Mouse (Mus musculus) megakaryocyte, embryonic 14.5 days (primary cell): ENCODE measurements around the gene Cnksr1. TPM values are rescaled to one million over a fixed set of nuclear protein-coding genes. Genes with fewer than 3 reads are reported as not detected.
A peak's percentile ranks its signal among the peaks of the same experiment; 100 is the strongest.

Experiments used
- H3K27me3 ChIP-seq: replicated peaks from 2 replicates; pipeline ENCODE3; 2012; ENCODE audit warnings: inconsistent platforms
- H3K36me3 ChIP-seq: replicated peaks from 2 replicates; pipeline ENCODE3; 2012; ENCODE audit warnings: low read length, inconsistent platforms, mixed read lengths
- H3K4me1 ChIP-seq: 2 replicates; pipeline ENCODE4 v1.6.1; 2012; ENCODE audit warnings: inconsistent platforms
- H3K4me3 ChIP-seq: replicated peaks from 2 replicates; pipeline ENCODE3; 2012; ENCODE audit warnings: moderate library complexity, mild to moderate bottlenecking, inconsistent platforms
- H3K9me3 ChIP-seq: 2 replicates; pipeline ENCODE4 v1.6.1; 2012; ENCODE audit warnings: inconsistent platforms
- FLI1 ChIP-seq: IDR thresholded peaks from 2 replicates; pipeline ENCODE4 v1.6.1; 2012; ENCODE audit warnings: low read length, inconsistent platforms, mixed read lengths
- GATA1 ChIP-seq: IDR thresholded peaks from 3 replicates; pipeline ENCODE4 v1.6.1; 2012; ENCODE audit warnings: mixed read lengths, low read length, inconsistent platforms, borderline replicate concordance
- polyA plus RNA-seq: library from polyadenylated mRNA; stranded (reverse); fragments of >175 nt; gene quantifications from 2 replicates; pipeline ENCODE4 v1.2.3, GENCODE M21; 2012; ENCODE audit warnings: low replicate concordance; ENCODE audit not compliant: insufficient read depth

Cnksr1 gene
- polyA plus RNA-seq, 1 experiment = not detected

DNA sequence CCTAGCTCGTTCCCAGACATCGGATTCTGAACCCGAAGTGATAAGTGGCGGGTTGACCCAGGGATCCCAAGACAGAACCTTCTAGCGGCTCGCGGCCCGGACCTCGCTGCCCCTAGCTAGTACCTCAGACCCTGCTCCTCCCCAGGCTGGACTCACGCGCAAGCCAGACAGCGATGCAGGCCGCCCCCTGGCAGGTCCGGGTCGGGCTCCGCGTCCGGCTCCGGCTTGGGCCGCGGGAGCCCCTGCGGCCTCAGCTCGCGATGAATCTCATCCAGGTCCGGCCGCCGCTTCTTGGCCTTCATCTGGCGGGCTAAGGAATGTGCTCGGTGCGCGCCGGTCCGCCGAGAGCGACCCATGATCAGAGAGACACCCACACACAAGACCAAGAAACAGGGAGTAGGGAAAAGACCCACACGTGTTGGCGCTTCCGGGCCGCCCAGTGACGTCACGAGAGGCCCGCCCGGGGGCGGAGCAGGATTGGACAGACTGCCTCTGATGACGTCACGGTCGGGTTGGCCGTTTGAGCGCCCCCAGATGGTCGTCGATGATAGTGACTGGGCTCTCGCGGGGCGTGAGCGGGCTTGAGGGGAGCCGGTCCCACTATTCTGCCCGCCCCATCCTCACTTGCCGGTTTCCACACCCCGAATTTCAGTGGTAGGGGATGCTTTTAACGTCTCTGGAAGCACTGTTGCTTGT, 7.1 kb upstream of the Cnksr1 start, which contains the start of gene Zfp593:
TSS of gene Zfp593 (minus strand) at position 445 of the 696 bp plus-strand sequence.
- Histone ChIP-seq H3K36me3 (peaks cover 9% of the 10 kb centered on the region), H3K27me3 (peaks cover 43% of the 10 kb centered on the region), H3K4me3 (peak within 1 kb of the TSS; percentile 94), H3K4me1 (peaks cover 34% of the 10 kb centered on the region), H3K9me3 (no peaks in the 10 kb centered on the region)
- TF ChIP-seq FLI1 = no peak
- no peak for TF ChIP-seq GATA1

DNA sequence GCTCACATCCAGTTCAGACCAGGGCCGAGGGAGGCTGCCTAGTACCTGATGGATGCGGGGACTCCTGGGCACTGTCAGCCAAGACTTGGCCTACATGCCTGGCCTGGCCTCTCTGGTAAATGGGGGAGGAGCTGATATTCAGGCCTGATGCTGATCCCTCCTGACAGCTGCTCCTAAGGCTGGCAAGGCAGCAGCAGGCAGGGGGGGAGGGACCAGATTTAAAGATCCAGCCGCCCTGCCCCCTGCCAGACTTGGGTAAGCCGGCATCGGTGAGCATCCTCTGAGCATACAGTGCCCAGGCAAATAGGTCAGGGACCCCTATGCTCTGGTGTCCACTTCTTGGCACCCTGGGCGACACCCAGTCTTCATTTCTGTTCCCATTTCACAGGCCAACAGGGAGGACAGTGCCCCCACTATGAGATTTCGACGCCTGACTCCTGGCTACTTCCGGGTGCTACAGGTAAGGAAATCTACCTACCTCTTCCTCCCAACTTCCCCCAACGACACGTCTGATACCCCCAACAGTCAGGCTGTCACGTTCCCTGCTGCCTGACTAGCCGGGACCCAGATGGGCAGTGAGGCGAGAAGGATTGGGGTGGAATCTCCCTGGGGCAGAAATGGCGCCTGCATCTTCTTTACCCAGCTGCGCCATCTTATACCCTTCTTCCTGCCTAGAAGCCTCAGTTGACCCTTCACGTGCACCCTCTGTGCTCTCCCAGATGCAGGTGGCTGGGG, 5.5 kb upstream of the Cnksr1 start, which contains the start of gene E130218I03Rik:
TSS of gene E130218I03Rik (plus strand) at position 147 of the 735 bp plus-strand sequence.
- Histone ChIP-seq H3K9me3 (no peaks in the 10 kb centered on the region), H3K27me3 (peaks cover 31% of the 10 kb centered on the region), H3K4me1 (peaks cover 24% of the 10 kb centered on the region), H3K4me3 (peak within 1 kb of the TSS; percentile 94), H3K36me3 (peaks cover 9% of the 10 kb centered on the region)
- no peak for TF ChIP-seq GATA1
- TF ChIP-seq FLI1 = no peak

DNA sequence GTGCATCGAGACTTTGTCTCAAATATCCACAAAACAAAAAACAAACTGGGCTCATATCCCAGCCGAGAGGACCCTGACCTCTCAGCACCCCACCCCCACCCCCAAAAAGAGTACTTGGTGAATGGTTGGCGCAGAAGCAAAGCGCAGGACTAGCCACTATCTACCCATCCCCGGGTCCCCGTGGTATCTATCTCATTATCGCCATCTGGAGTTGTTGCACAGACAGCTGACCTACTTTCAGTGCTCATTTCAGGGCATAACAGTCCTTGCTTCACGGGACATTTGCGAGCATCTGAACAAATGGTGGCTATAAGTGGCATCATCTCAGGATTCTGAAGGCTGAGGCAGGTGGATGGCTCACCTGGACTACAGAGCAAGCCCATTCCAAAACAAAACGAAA, 487 bp upstream of the Cnksr1 start:
- Histone ChIP-seq H3K36me3 (peaks cover 5% of the 10 kb centered on the region), H3K9me3 (no peaks in the 10 kb centered on the region), H3K4me1 (peaks cover 13% of the 10 kb centered on the region), H3K4me3 (no peak overlapping the region), H3K27me3 (peaks cover 50% of the 10 kb centered on the region)
- TF ChIP-seq FLI1 = no peak
- TF ChIP-seq GATA1 = no peak

DNA sequence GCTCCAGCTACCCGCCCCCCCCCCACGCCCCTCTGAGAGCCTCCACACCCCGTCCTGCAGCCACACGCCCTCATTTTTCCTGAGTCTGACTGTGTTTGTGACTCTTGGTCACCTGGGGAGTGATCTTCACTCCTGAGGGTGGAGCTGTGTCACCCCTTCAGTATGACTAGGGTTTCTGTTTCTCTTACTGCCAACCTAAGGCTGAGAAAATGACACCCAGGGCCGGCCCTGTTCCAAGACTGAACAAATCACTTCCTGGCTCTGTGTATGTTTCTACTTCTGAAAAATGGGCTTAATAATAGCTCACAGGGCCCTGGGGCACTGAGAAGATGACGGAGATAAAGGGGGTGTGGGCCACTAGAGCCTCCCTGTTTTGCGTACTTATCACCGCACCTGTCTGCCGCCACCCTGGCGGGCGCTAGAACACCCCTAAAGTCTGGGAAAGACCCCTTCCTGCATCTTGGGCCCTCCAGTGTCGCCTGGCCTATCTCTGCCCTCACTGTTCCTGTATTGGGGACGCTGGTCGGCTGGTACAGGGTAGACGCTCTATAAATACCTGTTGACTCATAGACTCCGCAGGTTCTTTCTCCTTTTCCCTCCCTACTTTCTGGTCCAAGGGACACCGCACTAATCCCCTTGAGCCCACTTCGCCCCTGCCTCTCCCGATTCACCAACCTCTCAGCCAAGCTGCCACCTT, 469 bp downstream of the Cnksr1 start:
- Histone ChIP-seq H3K4me1 (peaks cover 13% of the 10 kb centered on the region), H3K27me3 (peaks cover 60% of the 10 kb centered on the region), H3K36me3 (no peaks in the 10 kb centered on the region), H3K9me3 (no peaks in the 10 kb centered on the region), H3K4me3 (no peak overlapping the region)
- no peak for TF ChIP-seq FLI1
- TF ChIP-seq GATA1 = no peak

DNA sequence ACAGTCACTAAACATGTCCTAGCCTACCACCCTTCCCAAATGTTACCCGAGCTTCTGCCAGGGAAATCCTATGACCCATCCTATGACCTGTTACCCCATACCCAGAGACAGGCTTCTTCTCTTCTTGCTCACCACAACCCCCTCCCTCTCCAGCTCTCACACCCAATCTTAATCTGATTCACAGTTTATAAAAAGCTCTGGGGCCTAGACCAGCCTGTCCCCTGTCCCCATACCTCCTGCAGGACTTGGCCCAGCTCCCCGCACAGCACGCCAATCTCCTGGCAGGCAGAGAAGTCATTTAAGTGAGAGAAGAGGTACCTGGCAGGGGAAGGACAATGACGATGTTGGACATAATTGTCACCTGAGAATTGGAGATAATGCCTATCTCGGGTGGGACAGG, 3.3 kb downstream of the Cnksr1 start:
- Histone ChIP-seq H3K4me1 (peaks cover 13% of the 10 kb centered on the region), H3K9me3 (no peaks in the 10 kb centered on the region), H3K36me3 (no peaks in the 10 kb centered on the region), H3K27me3 (peaks cover 79% of the 10 kb centered on the region), H3K4me3 (no peak overlapping the region)
- TF ChIP-seq GATA1 (no peak), FLI1 (no peak)

DNA sequence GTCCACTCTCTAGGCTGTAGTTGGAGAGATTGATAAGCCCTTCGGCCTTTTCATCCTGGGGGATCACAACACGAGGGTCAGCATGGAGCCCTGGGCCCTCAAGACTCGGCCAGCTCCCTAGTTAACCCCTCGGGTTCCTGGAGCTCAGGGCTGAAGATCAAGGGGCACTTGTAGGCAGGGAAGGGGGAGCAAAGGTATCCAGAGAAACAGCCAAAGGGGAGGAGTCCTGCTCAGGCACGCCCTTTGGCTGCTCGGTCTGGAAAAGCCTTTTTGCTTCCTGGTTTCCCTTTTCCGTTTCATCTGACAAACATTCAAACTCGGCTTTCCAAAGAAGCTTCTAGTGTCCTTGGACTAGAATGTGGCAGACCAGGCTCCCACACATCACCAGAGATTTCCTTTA, 7.8 kb downstream of the Cnksr1 start:
- H3K27me3 ChIP-seq = peaks cover 81% of the 10 kb centered on the region
- no peaks in the 10 kb centered on the region for H3K4me1 ChIP-seq
- H3K36me3 ChIP-seq = no peaks in the 10 kb centered on the region
- TF ChIP-seq GATA1 (no peak), FLI1 (no peak)
- H3K9me3 ChIP-seq = no peaks in the 10 kb centered on the region
- H3K4me3 ChIP-seq = no peak overlapping the region

DNA sequence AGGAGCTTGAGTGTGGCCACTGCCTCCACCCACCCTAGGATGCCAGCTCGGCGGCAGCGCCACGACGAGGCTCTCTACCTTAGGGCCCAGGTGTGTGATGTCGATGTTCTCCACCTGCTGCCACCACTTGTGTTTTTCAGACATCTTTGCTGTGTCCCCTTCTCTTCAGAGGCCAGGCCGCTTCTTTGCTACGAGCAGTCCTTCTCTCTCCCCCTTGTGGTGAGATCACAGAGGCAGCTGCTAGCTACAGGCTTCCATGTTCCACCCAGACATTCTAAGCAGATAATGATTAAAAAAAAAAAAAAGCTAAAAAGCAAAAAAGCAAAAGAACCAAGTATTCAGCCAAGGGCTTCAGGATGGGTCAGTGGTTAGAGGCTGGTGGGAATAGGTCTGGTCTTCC, 11.0 kb downstream of the Cnksr1 start, which contains the start of gene Catsper4:
TSS of gene Catsper4 (minus strand) at position 190 of the 400 bp plus-strand sequence.
- Histone ChIP-seq H3K9me3 (no peaks in the 10 kb centered on the region), H3K4me3 (no peak within 1 kb of the TSS), H3K4me1 (no peaks in the 10 kb centered on the region; the same call in 1 of the 2 replicates), H3K27me3 (peaks cover 65% of the 10 kb centered on the region), H3K36me3 (no peaks in the 10 kb centered on the region)
- TF ChIP-seq FLI1 (no peak), GATA1 (no peak)

DNA sequence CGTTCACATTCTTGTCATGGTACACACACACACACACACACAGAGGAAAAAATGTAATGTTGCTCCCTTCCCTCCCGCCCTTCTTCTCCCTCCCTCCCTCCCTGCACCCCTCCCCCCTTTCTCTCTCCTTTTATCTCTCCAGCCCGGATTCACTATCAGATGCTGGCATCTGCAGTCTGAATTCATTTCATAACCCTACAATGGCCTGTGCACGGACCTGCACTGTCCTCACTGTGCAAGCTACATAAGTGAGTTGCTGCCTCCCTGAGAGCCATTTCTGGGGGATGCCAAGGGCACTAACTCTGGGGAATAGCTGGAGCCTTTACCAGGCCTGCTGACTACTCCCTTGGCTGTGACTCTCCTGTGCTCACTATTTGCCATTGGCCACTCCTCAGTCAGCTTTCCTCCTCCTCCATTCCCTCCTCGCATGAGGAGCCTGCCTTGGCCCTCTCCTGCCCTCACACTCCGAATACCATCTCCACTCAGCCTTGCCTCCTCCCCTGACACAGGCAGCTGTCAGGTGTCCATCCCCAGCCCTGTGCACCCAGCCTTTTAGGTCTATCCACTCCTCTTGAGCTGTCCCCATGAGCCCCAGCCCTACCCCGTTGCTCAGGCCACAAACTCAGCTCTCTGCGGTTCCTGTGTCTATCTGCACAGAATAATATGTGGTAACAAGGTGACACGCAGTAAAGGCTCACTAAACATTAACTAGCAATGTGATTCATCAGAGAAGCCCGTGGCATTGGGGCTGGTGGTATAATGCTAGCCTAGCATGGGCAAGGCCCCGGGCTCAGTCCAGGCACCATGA, 15.2 kb downstream of the Cnksr1 start:
- Histone ChIP-seq H3K27me3 (peaks cover 55% of the 10 kb centered on the region), H3K4me3 (no peak overlapping the region), H3K9me3 (no peaks in the 10 kb centered on the region), H3K36me3 (no peaks in the 10 kb centered on the region), H3K4me1 (no peaks in the 10 kb centered on the region; the same call in 1 of the 2 replicates)
- no peak for TF ChIP-seq FLI1
- no peak for TF ChIP-seq GATA1

DNA sequence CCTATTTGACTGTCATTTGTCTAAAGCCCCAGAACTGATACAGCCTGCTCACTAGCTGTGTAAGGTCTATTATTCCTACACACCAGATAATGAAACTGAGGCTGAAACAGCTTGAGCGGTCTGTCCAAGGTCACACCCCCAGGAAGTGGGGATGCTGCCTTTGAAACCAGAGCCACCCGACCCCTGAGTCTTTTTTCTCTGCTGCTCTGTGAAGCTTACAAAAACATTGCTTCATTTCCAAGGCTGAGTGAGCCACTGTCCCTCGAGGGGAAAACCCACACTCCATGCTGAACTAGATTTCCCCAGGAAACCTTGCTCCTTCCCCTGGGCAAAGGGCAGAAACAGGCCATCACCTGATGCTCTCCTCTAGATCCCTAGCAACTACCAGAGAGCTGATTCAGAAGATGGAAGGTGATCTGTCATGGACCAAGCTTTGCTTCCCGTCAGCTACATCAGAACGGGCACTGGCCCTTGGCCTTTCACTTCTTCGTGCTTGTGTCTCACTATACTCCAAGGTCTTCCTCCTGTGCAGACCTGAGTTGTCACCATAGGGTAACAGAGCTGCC, 31.6 kb downstream of the Cnksr1 start:
- H3K9me3 ChIP-seq = peaks cover 6% of the 10 kb centered on the region
- peak overlapping the region; percentile 28 for H3K4me3 ChIP-seq
- peaks cover 42% of the 10 kb centered on the region for H3K27me3 ChIP-seq
- TF ChIP-seq GATA1 = no peak
- no peaks in the 10 kb centered on the region for H3K36me3 ChIP-seq
- peaks cover 11% of the 10 kb centered on the region for H3K4me1 ChIP-seq
